Mouse (Mus musculus) adrenal gland, postnatal 10 days (tissue): ENCODE measurements around the gene Tcp10a. TPM values are rescaled to one million over a fixed set of nuclear protein-coding genes. Genes with fewer than 3 reads are reported as not detected.
"Not testable (repeated sequence)": the region's sequence is repeated elsewhere in the genome, so short reads cannot be mapped to it uniquely, and the experiment has no call there.

Experiments
- DNase-seq: peaks from one replicate; pipeline ENCODE4 v3.0.0; 2021; ENCODE audit warnings: mixed read lengths
- total RNA-seq, 2 experiments: library from RNA; stranded (reverse); gene quantifications; 2 replicates each; pipeline ENCODE4 v1.2.3; 2021

Gene Tcp10a
- total RNA-seq, 2 experiments from 2014 or later: not detected

DNA sequence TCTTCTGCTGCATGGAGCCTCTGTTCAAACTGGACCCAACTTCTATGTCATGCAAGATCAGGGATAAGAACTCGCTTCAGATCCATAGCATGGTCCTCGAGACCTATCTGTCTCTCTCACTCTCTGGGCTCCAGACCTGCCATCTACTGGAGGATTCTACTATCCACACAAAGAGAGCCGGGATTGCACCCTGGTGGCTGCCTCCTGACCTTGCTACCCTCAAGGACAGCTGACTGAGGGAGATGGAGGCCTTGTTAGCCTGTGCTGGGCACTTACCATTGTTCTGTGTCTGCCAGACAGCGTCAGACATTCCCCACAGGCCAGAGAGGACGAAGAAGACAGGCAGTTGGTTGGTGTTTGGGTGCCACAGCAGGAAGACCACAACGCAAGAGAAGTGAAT is 45.0 kb downstream of the Tcp10a start:
- peak; percentile 22 for DNase-seq

DNA sequence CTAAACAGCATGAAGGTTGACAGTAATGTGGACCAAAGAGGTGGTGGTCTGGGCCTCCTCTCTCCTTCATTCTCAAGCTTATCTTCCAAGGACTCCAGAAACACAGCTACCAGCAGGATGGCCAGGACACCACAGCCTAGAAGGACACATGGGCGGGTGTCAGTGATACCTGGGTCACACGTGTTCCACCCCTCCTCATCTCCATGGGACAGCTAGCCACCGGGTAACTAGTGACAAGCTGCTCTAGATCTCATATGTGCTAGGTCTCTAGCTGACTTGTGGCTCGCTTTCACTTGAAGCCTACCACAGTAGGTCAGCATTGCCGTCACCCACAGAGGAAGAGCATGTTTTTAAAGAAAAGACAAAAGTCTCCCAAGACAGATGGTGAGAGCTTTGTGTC is 47.4 kb downstream of the Tcp10a start, which contains the start of gene Gm49630:
TSS of gene Gm49630 (minus strand) at position 101 of the 400 bp plus-strand sequence.
- DNase-seq: not testable (repeated sequence)

DNA sequence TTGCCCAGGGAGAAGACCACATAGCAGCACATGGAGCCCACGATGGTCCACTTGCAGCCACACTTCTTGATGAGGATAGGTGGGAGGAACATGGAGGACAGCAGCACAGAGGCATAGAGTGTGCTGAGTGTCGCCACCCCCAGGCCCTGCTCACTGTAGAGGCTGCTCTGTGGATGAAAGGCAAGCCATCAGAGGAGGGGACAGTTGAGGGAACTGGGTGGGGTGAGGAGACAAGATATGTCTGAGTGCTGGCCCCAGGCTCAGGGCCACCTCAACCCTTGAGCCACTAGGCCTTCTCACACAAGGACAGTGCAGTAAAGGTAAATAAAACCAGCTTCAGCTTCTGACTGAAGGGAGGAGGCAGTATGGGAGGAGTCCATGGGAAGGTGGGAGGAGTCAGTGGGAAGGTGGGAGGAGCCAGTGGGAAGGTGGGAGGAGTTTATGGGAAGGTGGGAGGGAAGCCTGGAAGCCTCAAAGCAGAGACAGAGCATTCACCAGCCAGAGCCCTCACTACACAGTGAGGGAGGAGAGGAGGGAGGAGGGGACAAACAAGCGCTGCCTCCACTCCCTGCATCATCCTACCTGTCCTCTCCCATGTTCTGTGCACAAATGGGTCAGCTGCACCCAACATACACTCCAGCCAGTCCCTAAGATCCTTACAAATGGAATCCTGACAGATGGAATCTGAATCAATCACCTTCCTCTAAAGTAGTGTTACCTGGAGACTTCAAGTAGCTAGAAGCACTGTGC is 52.7 kb downstream of the Tcp10a start:
- DNase-seq: not testable (repeated sequence)

DNA sequence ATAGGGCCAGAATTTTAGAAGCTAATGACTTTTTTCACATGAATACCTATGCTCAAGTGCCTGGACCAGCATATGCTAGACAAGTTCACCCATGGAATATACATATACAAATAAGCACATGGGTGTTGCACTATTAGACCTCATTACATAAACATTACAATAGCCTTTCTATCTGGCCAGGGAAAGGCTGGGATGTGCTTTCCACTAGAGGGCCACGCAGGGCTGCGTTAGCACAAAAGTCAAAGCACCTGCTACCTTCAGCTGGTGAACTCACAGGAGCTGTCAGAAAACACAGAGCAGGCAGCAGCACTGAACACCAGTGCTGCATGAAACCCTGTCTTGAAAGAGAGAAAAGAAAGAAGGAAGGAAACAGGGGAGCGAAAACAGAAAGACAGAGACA is 53.5 kb downstream of the Tcp10a start:
- DNase-seq: not testable (repeated sequence)

DNA sequence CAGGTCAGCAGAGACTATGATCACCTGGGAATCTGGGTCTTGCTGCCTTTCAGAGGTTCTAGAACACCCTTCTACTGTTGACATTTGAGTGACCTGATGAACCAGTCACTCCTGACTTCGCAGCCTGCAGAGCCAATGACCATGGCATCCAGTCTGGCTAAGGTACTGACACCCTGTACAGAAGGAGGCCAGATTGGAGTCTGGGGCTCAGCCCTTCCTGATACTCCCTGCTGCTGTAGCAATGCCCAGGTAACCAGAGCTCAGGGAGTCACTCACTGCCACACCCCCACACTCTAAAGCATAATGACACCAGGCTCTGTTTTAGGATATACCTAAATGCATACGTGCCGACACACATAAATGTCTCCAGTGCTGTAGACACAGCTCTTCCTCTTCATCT is 58.3 kb downstream of the Tcp10a start:
- DNase-seq: not testable (repeated sequence)

DNA sequence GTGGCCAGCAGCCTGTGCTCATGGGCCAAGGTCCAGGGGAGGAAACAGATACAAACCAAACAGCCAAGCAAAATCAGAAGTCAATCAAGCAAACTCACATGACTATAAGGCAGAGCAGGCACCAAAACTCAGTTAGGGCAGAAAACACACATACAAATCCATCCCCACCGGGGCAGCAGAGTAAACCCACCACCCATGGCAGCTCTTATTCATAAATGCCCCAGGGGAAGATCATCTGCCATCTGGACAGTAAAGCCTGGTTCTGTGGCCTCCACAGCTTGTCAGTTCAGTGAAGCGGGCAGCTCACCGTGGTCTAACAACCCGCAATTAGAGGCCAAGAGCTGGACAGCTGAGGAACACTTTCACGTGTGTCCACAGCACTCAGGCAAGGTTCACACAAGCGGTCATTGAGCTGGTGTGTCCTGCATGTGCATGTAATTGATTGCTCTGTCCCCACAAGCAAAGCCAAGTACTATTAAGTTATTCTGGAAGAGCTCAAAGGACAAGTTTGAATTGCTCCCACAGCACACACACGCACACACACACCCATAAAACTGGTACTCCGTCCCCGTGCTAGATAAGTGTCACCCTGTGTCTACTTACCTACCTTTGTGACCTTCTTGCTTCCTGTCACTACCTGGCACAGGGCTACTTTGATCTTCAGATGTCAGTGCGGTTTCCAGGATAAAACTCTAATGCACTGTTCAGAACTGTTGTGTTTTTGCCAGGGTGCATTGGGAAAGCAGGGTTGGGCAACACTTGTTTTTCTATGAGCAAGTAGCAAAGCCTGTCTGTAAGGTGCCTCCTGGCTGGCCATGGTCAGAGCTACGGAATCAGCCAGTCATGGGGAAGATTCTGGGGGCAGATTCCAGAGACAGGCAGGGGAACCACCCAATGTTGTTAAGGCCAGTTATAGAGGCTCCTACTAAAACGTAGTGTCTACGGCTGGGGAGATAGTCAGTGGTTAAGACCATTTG is 59.0 kb downstream of the Tcp10a start:
- not testable (repeated sequence) for DNase-seq

DNA sequence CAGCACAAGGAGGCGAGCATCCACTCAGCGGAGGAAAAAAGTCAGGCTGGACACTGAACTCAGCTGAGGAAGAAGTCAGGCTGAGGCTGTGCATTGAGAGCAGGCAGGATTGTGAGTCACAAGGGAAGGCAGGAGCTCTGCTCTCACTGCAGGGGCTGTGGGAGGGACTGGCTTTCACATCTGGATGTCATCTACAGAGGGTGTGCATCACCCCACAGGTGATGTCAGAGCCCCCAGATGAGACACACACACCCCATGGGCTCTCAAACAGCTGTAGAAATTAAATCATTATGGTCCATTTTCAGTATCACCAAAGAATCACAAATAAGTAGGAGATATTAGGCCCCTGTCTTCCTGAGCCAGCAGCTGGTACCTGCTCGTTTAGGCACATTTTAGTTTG is 60.9 kb downstream of the Tcp10a start, which contains the start of gene Unc93a2:
TSS of gene Unc93a2 (minus strand) at position 101 of the 400 bp plus-strand sequence.
- DNase-seq: not testable (repeated sequence)

DNA sequence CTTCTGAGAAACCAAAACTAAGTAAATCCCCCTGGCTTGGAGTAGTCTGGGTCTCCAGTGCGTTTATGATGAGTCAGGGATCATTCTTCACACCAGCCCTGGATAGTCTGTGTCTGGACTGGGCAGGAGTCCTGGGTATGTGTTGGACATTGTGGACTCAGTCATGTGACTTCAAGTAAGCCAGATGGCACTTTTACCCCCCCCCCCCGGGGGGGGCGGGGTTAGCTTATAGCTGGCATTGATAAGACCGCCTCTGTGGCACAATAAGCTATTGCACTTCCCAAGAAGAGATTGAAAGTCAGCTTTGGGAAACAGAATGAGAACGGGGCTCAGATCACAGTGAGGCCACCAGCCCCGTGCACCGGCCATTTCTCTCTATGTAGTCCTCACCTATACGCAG is 61.6 kb downstream of the Tcp10a start:
- DNase-seq: not testable (repeated sequence)

DNA sequence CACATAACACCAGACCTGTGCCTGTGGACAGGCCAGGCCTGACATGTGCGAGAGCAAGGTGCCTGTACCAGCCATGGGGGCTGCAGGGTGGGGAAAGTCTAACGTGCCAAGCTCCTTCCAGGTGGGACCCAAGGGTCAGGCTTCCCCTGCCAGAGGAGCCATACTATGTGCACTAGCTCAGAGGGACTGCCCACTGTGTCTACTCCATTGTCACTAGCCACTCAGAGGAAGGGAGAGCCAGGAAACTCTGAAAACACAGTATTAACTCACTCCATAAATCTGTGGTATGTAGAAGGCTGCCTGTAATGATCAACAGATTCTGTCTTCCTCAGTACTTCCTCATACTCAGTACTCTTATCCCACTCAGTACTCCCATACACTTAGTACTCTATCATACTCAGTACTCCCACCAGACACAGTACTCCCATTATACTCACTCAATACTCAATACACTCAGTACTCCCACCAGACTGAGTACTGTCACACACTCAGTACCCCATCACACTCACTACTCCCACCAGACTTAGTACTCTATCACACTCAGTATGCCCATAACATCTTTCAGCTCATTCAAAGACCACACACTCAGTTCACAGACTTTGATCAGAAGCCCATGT is 64.0 kb downstream of the Tcp10a start:
- not testable (repeated sequence) for DNase-seq

DNA sequence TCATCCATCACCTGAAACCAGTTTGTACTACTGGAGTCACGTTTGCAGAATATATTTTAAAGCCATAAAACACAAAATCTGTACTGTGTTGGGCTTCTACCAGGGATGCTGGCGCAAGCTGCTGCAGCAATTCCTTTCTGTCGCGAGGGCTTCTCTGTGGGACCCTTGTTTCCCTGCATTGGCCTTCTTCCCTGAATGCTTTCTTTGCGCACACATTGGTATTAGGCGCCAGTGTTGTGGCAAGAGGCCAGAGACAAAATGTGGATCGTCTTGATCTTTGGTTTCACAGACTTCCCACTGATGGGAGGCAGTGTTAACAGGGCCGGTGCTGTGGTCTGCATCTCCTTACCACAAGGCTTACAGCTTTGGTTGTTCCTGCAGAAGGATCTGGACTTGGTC is 64.5 kb downstream of the Tcp10a start:
- not testable (repeated sequence) for DNase-seq

DNA sequence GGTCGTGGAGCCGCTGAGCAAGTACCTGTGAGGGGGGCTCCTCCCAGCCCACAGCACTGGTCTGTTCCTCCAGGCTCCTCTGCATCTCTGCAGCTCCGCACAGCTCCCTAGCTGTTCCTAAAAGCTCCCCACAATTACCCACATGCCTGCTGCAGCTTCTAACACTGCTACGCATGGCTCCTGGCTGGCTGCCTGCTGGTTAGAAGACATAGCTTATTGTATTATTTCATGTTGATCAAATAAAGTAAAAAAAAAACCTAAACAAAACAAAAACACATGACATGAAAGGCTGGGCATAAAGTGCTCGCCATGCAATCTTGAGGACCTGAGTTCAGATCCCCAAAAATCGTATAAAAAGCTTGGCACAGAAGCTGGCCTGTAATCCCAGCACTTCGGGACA is 65.5 kb downstream of the Tcp10a start:
- peak; percentile 39 for DNase-seq

DNA sequence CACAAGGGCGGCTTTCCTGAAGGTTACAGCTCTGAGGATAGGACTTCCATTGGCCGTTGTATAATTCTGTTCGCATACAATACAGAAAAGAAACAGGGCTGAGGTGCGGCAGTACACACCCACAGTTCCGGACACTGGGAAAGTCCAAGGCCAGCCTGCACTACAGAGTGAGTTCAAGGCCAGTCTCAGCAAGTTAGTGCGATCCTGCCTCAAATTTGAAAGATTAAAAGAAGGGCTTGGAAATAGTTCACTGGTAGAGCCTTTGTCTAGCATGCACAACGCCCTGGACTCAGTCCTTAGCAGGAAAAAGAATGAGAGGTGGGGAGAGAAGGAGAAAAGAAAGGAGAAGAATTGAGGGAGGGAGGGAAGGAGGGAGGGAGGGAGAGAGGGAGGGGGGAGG is 70.7 kb downstream of the Tcp10a start:
- peak; percentile 25 for DNase-seq

Other genes with a start within 250 kb of the Tcp10a start
- gene Rps6ka2, start 154.5 kb upstream of the Tcp10a start, total RNA-seq: 10 to 100 TPM; 12.9 to 23.2 TPM
- not detected for gene Ttll2, start 28.1 kb downstream of the Tcp10a start, total RNA-seq
- not detected for gene Gm49630, start 47.3 kb downstream of the Tcp10a start, total RNA-seq
- 1 to 10 TPM; 1.8 to 2.0 TPM for gene Unc93a2, start 60.8 kb downstream of the Tcp10a start, total RNA-seq